Mouse (Mus musculus) kidney, adult 2 months (tissue): ENCODE measurements around the gene Pigb. TPM values are rescaled to one million over a fixed set of nuclear protein-coding genes. Genes with fewer than 3 reads are reported as not detected.

Experiments
- DNase-seq: peaks from one replicate; pipeline ENCODE4 v3.0.0; 2021
- H3K27ac ChIP-seq: fragments of 200-500 bp; 2 replicates; pipeline ENCODE4 v1.5.1; 2012; ENCODE audit warnings: low read depth, low read length, control low read depth, inconsistent platforms; ENCODE audit not compliant: insufficient read depth
- H3K27me3 ChIP-seq: fragments of 200-500 bp; replicated peaks from 2 replicates; pipeline ENCODE4 v1.6.1; 2012; ENCODE audit warnings: mild to moderate bottlenecking, moderate library complexity, low read length, inconsistent platforms; ENCODE audit not compliant: control insufficient read depth, insufficient read depth
- H3K36me3 ChIP-seq: fragments of 200-500 bp; 2 replicates; pipeline ENCODE4 v1.6.1; 2012; ENCODE audit warnings: mild to moderate bottlenecking, moderate library complexity, low read length, inconsistent platforms; ENCODE audit not compliant: control insufficient read depth, insufficient read depth
- H3K4me1 ChIP-seq: fragments of 200-500 bp; 2 replicates; pipeline ENCODE4 v1.6.1; 2011; ENCODE audit warnings: low read length; ENCODE audit not compliant: control insufficient read depth, insufficient read depth
- H3K4me3 ChIP-seq: fragments of 200-500 bp; 2 replicates; pipeline ENCODE4 v1.5.1; 2011; ENCODE audit warnings: mild to moderate bottlenecking, low read depth, low read length, control low read depth; ENCODE audit not compliant: insufficient read depth
- CTCF ChIP-seq: fragments of 200-500 bp; conservative IDR thresholded peaks from 2 replicates; pipeline ENCODE4 v1.5.1; 2011; ENCODE audit warnings: low read depth, mild to moderate bottlenecking, control low read depth, low read length, moderate library complexity, mixed read lengths; ENCODE audit not compliant: insufficient read depth, insufficient read length
- POLR2A ChIP-seq: fragments of 200-500 bp; IDR thresholded peaks from one replicate; pipeline ENCODE4 v1.6.1; 2011; ENCODE audit warnings: low read depth, low read length, control low read depth
- WGBS: fragments of 180-500 bp; shearing (Covaris S2); methylation state at CpG from one replicate; pipeline ENCODE4 v1.1.7; 2018; 5-methylcytosine and 5-hydroxymethylcytosine counted together
- polyA plus RNA-seq: library from polyadenylated mRNA; depleted of rRNA; stranded (reverse); fragments of >200 nt; gene quantifications from 2 replicates; pipeline ENCODE4 v1.2.3, GENCODE M21; 2012

Pigb gene
- polyA plus RNA-seq, 1 experiment = 10.7 TPM

GRCm38 (mm10) chr9:73030443-73030842, 9.7 kb downstream of the Pigb start:
- Histone ChIP-seq H3K27me3 (no peaks in the 10 kb centered on the region), H3K4me3 (no peak overlapping the region), H3K36me3 (peaks cover 2% of the 10 kb centered on the region; the same call in 1 of the 2 replicates), H3K27ac (no peak overlapping the region), H3K4me1 (no peaks in the 10 kb centered on the region)
- no peak for DNase-seq
- 82% methylated on average over 1 of the region's 1 CpGs for WGBS
- TF ChIP-seq CTCF = no peak

- TF ChIP-seq CTCF = no peak
- no peak for TF ChIP-seq POLR2A
- Histone ChIP-seq H3K4me1 (no peaks in the 10 kb centered on the region), H3K27me3 (no peaks in the 10 kb centered on the region), H3K4me3 (no peak overlapping the region), H3K36me3 (peaks cover 2% of the 10 kb centered on the region; the same call in 1 of the 2 replicates), H3K27ac (no peak overlapping the region)
- WGBS = 54% methylated on average over 17 of the region's 17 CpGs
- DNase-seq = no peak
Measured at GRCm38 (mm10) chr9:73025818-73026636, 14.2 kb downstream of the Pigb start.

- no peak overlapping the region for H3K4me3 ChIP-seq
- WGBS = 92% methylated on average over 5 of the region's 5 CpGs
- H3K4me1 ChIP-seq = no peaks in the 10 kb centered on the region
- no peaks in the 10 kb centered on the region for H3K27me3 ChIP-seq
- no peak overlapping the region for H3K27ac ChIP-seq
- no peaks in the 10 kb centered on the region for H3K36me3 ChIP-seq
- TF ChIP-seq CTCF = no peak
- TF ChIP-seq POLR2A = no peak
- no peak for DNase-seq
Measured at GRCm38 (mm10) chr9:73020566-73021097, 19.5 kb downstream of the Pigb start.

GRCm38 (mm10) chr9:73019841-73020240, 20.3 kb downstream of the Pigb start:
- no peak overlapping the region for H3K4me3 ChIP-seq
- no peak for DNase-seq
- H3K27me3 ChIP-seq = no peaks in the 10 kb centered on the region
- TF ChIP-seq CTCF (no peak), POLR2A (no peak)
- H3K36me3 ChIP-seq = no peaks in the 10 kb centered on the region
- no peaks in the 10 kb centered on the region for H3K4me1 ChIP-seq
- 85% methylated on average over 10 of the region's 10 CpGs for WGBS
- H3K27ac ChIP-seq = no peak overlapping the region

- DNase-seq = no peak
- no peak overlapping the region for H3K4me3 ChIP-seq
- TF ChIP-seq CTCF = no peak
- TF ChIP-seq POLR2A = no peak
- peaks cover 12% of the 10 kb centered on the region for H3K36me3 ChIP-seq
- no peak overlapping the region for H3K27ac ChIP-seq
- no peaks in the 10 kb centered on the region for H3K27me3 ChIP-seq
- 81% methylated on average over 13 of the region's 13 CpGs for WGBS
- no peaks in the 10 kb centered on the region for H3K4me1 ChIP-seq
Measured at GRCm38 (mm10) chr9:73014724-73015123, 25.5 kb downstream of the Pigb start.

GRCm38 (mm10) chr9:73012629-73013028, 27.5 kb downstream of the Pigb start:
- no peak for DNase-seq
- no peak for TF ChIP-seq POLR2A
- TF ChIP-seq CTCF = 0 out of 2 replicates have a peak, but pooled peaks have one; percentile 1
- Histone ChIP-seq H3K36me3 (peaks cover 12% of the 10 kb centered on the region), H3K27ac (no peak overlapping the region), H3K4me1 (no peaks in the 10 kb centered on the region), H3K27me3 (no peaks in the 10 kb centered on the region), H3K4me3 (no peak overlapping the region)
- 90% methylated on average over 4 of the region's 4 CpGs for WGBS

- no peak for TF ChIP-seq POLR2A
- TF ChIP-seq CTCF = no peak
- no peak for DNase-seq
- no peak overlapping the region for H3K27ac ChIP-seq
- no peak overlapping the region for H3K4me3 ChIP-seq
- no peaks in the 10 kb centered on the region for H3K27me3 ChIP-seq
- H3K4me1 ChIP-seq = no peaks in the 10 kb centered on the region
- WGBS = 54% methylated on average over 3 of the region's 3 CpGs
- peaks cover 16% of the 10 kb centered on the region for H3K36me3 ChIP-seq
Measured at GRCm38 (mm10) chr9:73008384-73008783, 31.8 kb downstream of the Pigb start.
